Mouse (Mus musculus) kidney, adult 2 months (tissue): ENCODE measurements around the gene Ptchd3. TPM values are rescaled to one million over a fixed set of nuclear protein-coding genes. Genes with fewer than 3 reads are reported as not detected.

Experiments
- DNase-seq: peaks from one replicate; pipeline ENCODE4 v3.0.0; 2021
- H3K27ac ChIP-seq: fragments of 200-500 bp; 2 replicates; pipeline ENCODE4 v1.5.1; 2012; ENCODE audit warnings: low read depth, low read length, control low read depth, inconsistent platforms; ENCODE audit not compliant: insufficient read depth
- H3K27me3 ChIP-seq: fragments of 200-500 bp; replicated peaks from 2 replicates; pipeline ENCODE4 v1.6.1; 2012; ENCODE audit warnings: mild to moderate bottlenecking, moderate library complexity, low read length, inconsistent platforms; ENCODE audit not compliant: control insufficient read depth, insufficient read depth
- H3K36me3 ChIP-seq: fragments of 200-500 bp; 2 replicates; pipeline ENCODE4 v1.6.1; 2012; ENCODE audit warnings: mild to moderate bottlenecking, moderate library complexity, low read length, inconsistent platforms; ENCODE audit not compliant: control insufficient read depth, insufficient read depth
- H3K4me1 ChIP-seq: fragments of 200-500 bp; 2 replicates; pipeline ENCODE4 v1.6.1; 2011; ENCODE audit warnings: low read length; ENCODE audit not compliant: control insufficient read depth, insufficient read depth
- H3K4me3 ChIP-seq: fragments of 200-500 bp; 2 replicates; pipeline ENCODE4 v1.5.1; 2011; ENCODE audit warnings: mild to moderate bottlenecking, low read depth, low read length, control low read depth; ENCODE audit not compliant: insufficient read depth
- CTCF ChIP-seq: fragments of 200-500 bp; conservative IDR thresholded peaks from 2 replicates; pipeline ENCODE4 v1.5.1; 2011; ENCODE audit warnings: low read depth, mild to moderate bottlenecking, control low read depth, low read length, moderate library complexity, mixed read lengths; ENCODE audit not compliant: insufficient read depth, insufficient read length
- POLR2A ChIP-seq: fragments of 200-500 bp; IDR thresholded peaks from one replicate; pipeline ENCODE4 v1.6.1; 2011; ENCODE audit warnings: low read depth, low read length, control low read depth
- WGBS: fragments of 180-500 bp; shearing (Covaris S2); methylation state at CpG from one replicate; pipeline ENCODE4 v1.1.7; 2018; 5-methylcytosine and 5-hydroxymethylcytosine counted together
- polyA plus RNA-seq: library from polyadenylated mRNA; depleted of rRNA; stranded (reverse); fragments of >200 nt; gene quantifications from 2 replicates; pipeline ENCODE4 v1.2.3, GENCODE M21; 2012; rRNA removed

The Ptchd3 gene
- polyA plus RNA-seq, result not detected in 2 replicates

DNA sequence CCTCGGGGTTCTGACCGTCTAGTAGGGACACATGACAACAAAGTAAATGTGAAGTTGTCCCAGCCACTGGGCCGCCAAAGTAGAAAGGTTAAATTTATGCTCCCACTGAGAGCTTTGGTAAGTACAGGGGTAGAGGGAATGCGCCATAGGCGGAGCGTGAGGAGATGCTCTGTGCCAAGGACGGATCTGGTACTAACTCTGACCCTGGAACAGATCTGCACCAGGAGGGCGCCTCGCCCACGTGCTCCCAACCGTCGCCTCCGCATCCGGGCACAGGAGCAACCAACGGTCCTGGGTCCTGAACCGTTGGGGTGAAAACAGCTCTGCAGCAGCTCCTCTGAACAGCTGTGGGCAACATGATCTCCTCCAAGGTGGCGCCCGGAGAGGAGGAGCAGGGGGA lies at the start of gene Ptchd3:
Gene Ptchd3, plus strand, starts transcription at position 301 of the 400 bp plus-strand sequence.
- Histone ChIP-seq H3K27ac (no peak within 1 kb of the TSS), H3K36me3 (no peaks in the 10 kb centered on the region), H3K4me1 (no peaks in the 10 kb centered on the region), H3K4me3 (no peak within 1 kb of the TSS), H3K27me3 (no peaks in the 10 kb centered on the region)
- WGBS, result 61% methylated on average over 18 of the region's 18 CpGs
- DNase-seq, result no peak
- TF ChIP-seq POLR2A (no peak), CTCF (no peak)

DNA sequence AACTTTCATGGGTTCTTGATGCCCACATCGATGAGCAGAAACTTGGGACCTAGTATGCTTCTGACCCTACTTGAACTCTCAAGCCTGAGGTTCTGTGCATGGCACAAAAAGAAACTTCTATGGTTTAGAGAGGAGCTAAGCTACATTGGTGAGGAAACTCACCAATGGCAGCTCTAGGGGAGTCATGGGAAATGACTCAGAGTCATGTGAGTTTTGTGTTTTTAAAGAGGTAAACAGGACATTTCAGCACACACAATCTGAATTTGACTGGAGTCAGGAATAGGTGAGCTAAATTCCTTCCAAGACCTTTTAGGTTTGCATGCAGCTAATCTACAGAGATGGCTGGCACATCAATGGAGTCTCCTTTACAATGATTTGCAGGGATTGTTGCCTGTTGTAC lies 48.2 kb upstream of the Ptchd3 start:
- H3K36me3 ChIP-seq, result no peaks in the 10 kb centered on the region
- no peaks in the 10 kb centered on the region for H3K4me1 ChIP-seq
- no peak for DNase-seq
- H3K27me3 ChIP-seq, result no peaks in the 10 kb centered on the region
- H3K27ac ChIP-seq, result no peak overlapping the region
- WGBS, result 83% methylated on average over 1 of the region's 1 CpGs
- no peak overlapping the region for H3K4me3 ChIP-seq
- TF ChIP-seq CTCF (no peak), POLR2A (no peak)

DNA sequence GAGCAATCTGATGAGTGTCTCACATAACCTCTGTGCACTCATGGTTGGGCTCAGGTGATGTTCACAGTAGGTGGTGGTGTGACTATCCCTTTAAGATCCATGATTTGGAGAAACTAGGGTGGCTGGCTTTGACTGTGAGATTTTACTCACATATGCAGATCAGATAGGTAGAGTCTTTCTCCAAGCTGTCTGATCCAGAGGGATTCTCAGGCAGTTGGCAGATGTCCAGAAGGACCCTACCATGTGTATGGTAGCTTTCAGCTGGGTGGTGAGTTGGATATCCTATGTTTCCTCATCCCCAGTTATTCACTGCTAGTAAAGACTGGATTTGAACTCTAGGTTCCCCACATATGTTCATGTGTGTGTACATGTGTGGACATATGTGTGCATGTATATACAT lies 42.6 kb upstream of the Ptchd3 start:
- Histone ChIP-seq H3K4me3 (no peak overlapping the region), H3K27ac (no peak overlapping the region), H3K36me3 (no peaks in the 10 kb centered on the region), H3K4me1 (peaks cover 3% of the 10 kb centered on the region; the same call in 1 of the 2 replicates), H3K27me3 (no peaks in the 10 kb centered on the region)
- no peak for DNase-seq
- TF ChIP-seq POLR2A (no peak), CTCF (no peak)

DNA sequence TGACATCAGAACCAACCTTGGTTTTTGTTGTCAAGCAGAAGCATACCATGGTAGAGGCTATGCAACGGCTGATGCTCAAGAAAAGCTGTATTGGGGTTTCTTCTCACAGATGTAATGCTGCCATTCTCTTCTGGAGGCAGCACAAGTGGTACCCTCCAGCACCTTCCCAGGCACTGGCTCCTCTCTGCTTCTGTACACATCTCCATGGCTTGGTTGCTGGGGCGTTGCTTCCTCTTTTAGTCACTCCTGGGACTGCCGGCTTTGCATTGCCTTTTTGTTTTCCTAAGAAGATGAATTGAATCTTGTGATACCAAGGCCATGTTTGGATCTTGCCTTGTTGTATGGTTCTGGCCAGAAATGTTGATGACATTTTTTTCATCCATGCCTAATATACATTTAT lies 40.5 kb upstream of the Ptchd3 start:
- WGBS, result 87% methylated on average over 3 of the region's 3 CpGs
- H3K4me1 ChIP-seq, result peaks cover 3% of the 10 kb centered on the region; the same call in 1 of the 2 replicates
- no peak for DNase-seq
- H3K36me3 ChIP-seq, result no peaks in the 10 kb centered on the region
- no peak overlapping the region for H3K4me3 ChIP-seq
- H3K27me3 ChIP-seq, result no peaks in the 10 kb centered on the region
- H3K27ac ChIP-seq, result no peak overlapping the region
- TF ChIP-seq POLR2A, result no peak
- no peak for TF ChIP-seq CTCF

DNA sequence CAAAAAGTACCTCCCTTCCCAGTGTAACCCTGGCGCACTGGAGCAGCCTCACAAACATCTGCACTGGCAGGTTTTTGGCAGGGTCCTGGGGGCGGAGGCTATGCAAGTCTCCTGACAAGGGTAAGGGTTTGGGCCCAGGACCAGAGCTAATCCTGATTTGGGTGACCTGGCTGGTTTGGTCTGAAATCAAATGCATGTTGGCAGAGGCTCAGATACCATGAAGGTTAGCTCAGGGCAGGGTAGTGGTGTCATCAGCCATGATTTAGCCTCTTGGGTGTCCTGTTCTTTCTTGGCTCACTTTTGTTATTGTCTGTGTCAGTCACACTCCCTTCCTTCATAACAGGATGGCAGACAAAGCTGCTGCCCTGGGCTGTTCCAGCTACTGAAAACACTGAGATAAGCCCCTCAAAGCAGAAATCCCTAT lies 39.4 kb upstream of the Ptchd3 start:
- peak overlapping the region; percentile 59 for H3K27ac ChIP-seq
- TF ChIP-seq POLR2A, result no peak
- no peak overlapping the region for H3K4me3 ChIP-seq
- DNase-seq, result peak; percentile 85
- no peaks in the 10 kb centered on the region for H3K27me3 ChIP-seq
- WGBS, result 66% methylated on average over 2 of the region's 2 CpGs
- H3K4me1 ChIP-seq, result peaks cover 3% of the 10 kb centered on the region; the same call in 1 of the 2 replicates
- H3K36me3 ChIP-seq, result no peaks in the 10 kb centered on the region

DNA sequence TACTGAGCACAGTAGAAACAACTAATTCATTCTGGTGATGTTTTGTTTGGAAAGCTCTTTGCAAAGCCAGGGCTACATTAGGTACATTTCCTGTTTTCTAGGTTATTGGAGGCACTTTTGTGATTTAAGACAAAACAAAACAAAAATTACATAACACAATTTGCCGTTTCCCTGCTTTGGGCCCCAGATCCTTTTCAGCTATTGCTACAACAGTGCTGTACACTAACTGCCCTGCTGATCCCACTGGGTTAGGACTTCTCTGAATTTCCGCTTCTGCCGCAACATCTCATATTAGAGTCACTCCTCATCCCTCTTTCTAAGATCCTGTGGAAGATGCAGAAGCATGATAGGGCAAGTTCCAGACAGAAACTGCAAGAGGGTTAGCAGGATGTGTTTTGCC lies 38.6 kb upstream of the Ptchd3 start:
- Histone ChIP-seq H3K4me3 (no peak overlapping the region), H3K36me3 (no peaks in the 10 kb centered on the region), H3K27me3 (no peaks in the 10 kb centered on the region), H3K4me1 (peaks cover 3% of the 10 kb centered on the region; the same call in 1 of the 2 replicates), H3K27ac (peak overlapping the region; percentile 96)
- DNase-seq, result no peak
- 60% methylated on average over 3 of the region's 3 CpGs for WGBS
- TF ChIP-seq CTCF (no peak), POLR2A (no peak)

DNA sequence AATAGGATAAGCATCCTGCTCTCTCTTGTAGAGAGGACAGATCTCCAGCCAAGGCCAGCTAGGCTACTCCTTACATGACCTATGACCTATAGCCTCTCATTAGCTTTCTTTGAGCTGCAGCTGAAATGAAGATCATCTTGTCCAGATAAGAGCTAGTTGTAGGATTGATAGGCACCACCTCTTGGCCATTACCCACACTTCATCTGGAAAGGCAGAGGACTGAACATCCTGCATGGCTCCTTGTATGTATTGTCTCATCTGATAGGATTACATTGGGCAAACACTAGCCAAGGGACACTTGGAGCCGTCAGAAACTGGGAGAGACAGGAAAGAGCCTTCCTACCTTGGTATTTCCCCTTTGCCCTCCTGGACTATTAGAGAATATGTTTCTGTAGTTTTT lies 38.1 kb upstream of the Ptchd3 start:
- TF ChIP-seq CTCF, result no peak
- H3K27me3 ChIP-seq, result no peaks in the 10 kb centered on the region
- H3K27ac ChIP-seq, result peak overlapping the region; percentile 96
- H3K36me3 ChIP-seq, result no peaks in the 10 kb centered on the region
- DNase-seq, result no peak
- H3K4me1 ChIP-seq, result peaks cover 3% of the 10 kb centered on the region; the same call in 1 of the 2 replicates
- no peak overlapping the region for H3K4me3 ChIP-seq
- WGBS, result 43% methylated on average over 1 of the region's 1 CpGs

DNA sequence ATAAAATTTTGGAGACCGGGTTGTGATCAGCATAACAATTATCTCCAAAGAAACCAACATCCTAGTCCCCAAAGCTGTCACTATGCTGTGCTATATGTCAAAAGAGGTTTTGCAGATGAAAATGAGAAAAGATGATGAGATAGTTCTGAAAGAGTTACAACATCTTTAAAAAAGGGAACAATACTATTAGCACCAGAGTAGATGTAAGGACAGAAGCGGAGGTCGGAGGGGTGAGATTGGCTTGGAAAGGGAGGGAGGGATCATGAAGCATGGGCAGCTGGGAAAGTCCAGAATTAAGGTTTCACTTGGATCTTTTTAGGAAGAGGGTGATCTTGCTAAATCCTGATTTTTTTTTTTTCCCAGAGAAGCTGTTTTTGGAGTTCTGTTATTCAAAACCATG lies 36.5 kb upstream of the Ptchd3 start:
- TF ChIP-seq POLR2A (no peak), CTCF (no peak)
- WGBS, result 94% methylated on average over 3 of the region's 3 CpGs
- no peak overlapping the region for H3K4me3 ChIP-seq
- no peaks in the 10 kb centered on the region for H3K36me3 ChIP-seq
- peaks cover 3% of the 10 kb centered on the region; the same call in 1 of the 2 replicates for H3K4me1 ChIP-seq
- no peak overlapping the region for H3K27ac ChIP-seq
- DNase-seq, result no peak
- H3K27me3 ChIP-seq, result no peaks in the 10 kb centered on the region
